Mouse (Mus musculus) MEL (cell line): ENCODE measurements around the gene Sgsm1. TPM values are rescaled to one million over a fixed set of nuclear protein-coding genes. Genes with fewer than 3 reads are reported as not detected.
A peak's percentile ranks its signal among the peaks of the same experiment; 100 is the strongest.

Source experiments
- DNase-seq: peaks from one replicate; pipeline ENCODE4 v3.0.0; 2011; ENCODE audit warnings: low read depth, low spot score
- H3K27ac ChIP-seq: 2 replicates; pipeline ENCODE4 v1.5.1; 2012; ENCODE audit warnings: low read depth, mild to moderate bottlenecking, control low read depth, low read length, moderate library complexity; ENCODE audit not compliant: control insufficient read depth
- H3K27me3 ChIP-seq, 2 experiments: fragments of 150-350 bp in 1 of 2; sonication (generic) in 1 of 2; 2 replicates each; pipeline ENCODE4 v1.6.1; 2012; ENCODE audit warnings: low read length in 2 of 2, mild to moderate bottlenecking in 2 of 2, improper control_type of control experiment in 1 of 2, moderate library complexity in 1 of 2; ENCODE audit not compliant: insufficient read depth in 2 of 2, control insufficient read depth in 1 of 2
- H3K36me3 ChIP-seq, 2 experiments: 2 replicates each; pipeline ENCODE4 v1.6.1; 2012 to 2014; ENCODE audit warnings: low read length in 2 of 2, improper control_type of control experiment in 1 of 2, inconsistent platforms in 1 of 2, mild to moderate bottlenecking in 1 of 2; ENCODE audit not compliant: insufficient read depth in 2 of 2, control insufficient read depth in 1 of 2
- H3K4me1 ChIP-seq, 2 experiments: fragments of 150-350 bp in 1 of 2; sonication (generic) in 1 of 2; 2 replicates each; pipeline ENCODE4 v1.6.1; 2012; ENCODE audit warnings: low read length in 2 of 2, improper control_type of control experiment in 1 of 2, mild to moderate bottlenecking in 1 of 2; ENCODE audit not compliant: insufficient read depth in 2 of 2, control insufficient read depth in 1 of 2
- H3K4me3 ChIP-seq, 2 experiments: fragments of 150-350 bp in 1 of 2; sonication (generic) in 1 of 2; 2 replicates each; pipeline ENCODE4 v1.5.1; 2012; ENCODE audit warnings: low read depth in 2 of 2, low read length in 2 of 2, mild to moderate bottlenecking in 2 of 2, moderate library complexity in 2 of 2, control low read depth in 1 of 2, improper control_type of control experiment in 1 of 2; ENCODE audit not compliant: control insufficient read depth in 1 of 2, insufficient read depth in 1 of 2
- H3K79me2 ChIP-seq: 2 replicates; pipeline ENCODE4 v1.6.1; 2012; ENCODE audit warnings: mild to moderate bottlenecking, low read length, moderate library complexity; ENCODE audit not compliant: control insufficient read depth, poor library complexity, insufficient read depth
- H3K9ac ChIP-seq: 2 replicates; pipeline ENCODE4 v1.6.1; 2012; ENCODE audit warnings: low read depth, mild to moderate bottlenecking, control low read depth, low read length, moderate library complexity; ENCODE audit not compliant: control insufficient read depth, poor library complexity, severe bottlenecking
- H3K9me3 ChIP-seq: fragments of 150-350 bp; sonication (generic); replicated peaks from 2 replicates; pipeline ENCODE4 v1.6.1; 2012; ENCODE audit warnings: mild to moderate bottlenecking, low read length, improper control_type of control experiment, moderate library complexity; ENCODE audit not compliant: insufficient read depth
- BHLHE40 ChIP-seq: IDR thresholded peaks from 2 replicates; pipeline ENCODE4 v1.6.1; 2012; ENCODE audit warnings: low read depth, mild to moderate bottlenecking, inconsistent platforms, low read length, improper control_type of control experiment, borderline replicate concordance
- CHD1 ChIP-seq: IDR thresholded peaks from 2 replicates; pipeline ENCODE4 v1.6.1; 2012; ENCODE audit warnings: low read depth, mild to moderate bottlenecking, inconsistent platforms, low read length, improper control_type of control experiment
- CHD2 ChIP-seq: IDR thresholded peaks from 2 replicates; pipeline ENCODE4 v1.6.1; 2011; ENCODE audit warnings: low read length, improper control_type of control experiment
- CTCF ChIP-seq, 3 experiments: IDR thresholded peaks in 2 of 3; conservative IDR thresholded peaks in 1 of 3; 2 replicates each; pipeline ENCODE4 v1.5.1; 2011 to 2012; ENCODE audit warnings: low read length in 3 of 3, low read depth in 2 of 3, mild to moderate bottlenecking in 2 of 3, improper control_type of control experiment in 1 of 3, inconsistent platforms in 1 of 3, mixed read lengths in 1 of 3, moderate library complexity in 1 of 3; ENCODE audit not compliant: control insufficient read depth in 1 of 3, insufficient read depth in 1 of 3, poor library complexity in 1 of 3, severe bottlenecking in 1 of 3
- EP300 ChIP-seq, 2 experiments: IDR thresholded peaks; 2 replicates each; pipeline ENCODE4 v1.6.1; 2011; ENCODE audit warnings: improper control_type of control experiment in 2 of 2, low read length in 2 of 2, low read depth in 1 of 2, mild to moderate bottlenecking in 1 of 2
- ETS1 ChIP-seq: IDR thresholded peaks from 2 replicates; pipeline ENCODE4 v1.6.1; 2012; ENCODE audit warnings: low read depth, mild to moderate bottlenecking, inconsistent platforms, low read length, improper control_type of control experiment, moderate library complexity
- KAT2A ChIP-seq: conservative IDR thresholded peaks from 2 replicates; pipeline ENCODE4 v1.6.1; 2012; ENCODE audit warnings: low read depth, low read length, improper control_type of control experiment, inconsistent platforms
- MAFK ChIP-seq: IDR thresholded peaks from 2 replicates; pipeline ENCODE4 v1.6.1; 2011; ENCODE audit warnings: low read depth, mild to moderate bottlenecking, low read length, improper control_type of control experiment, borderline replicate concordance
- MAZ ChIP-seq: IDR thresholded peaks from 2 replicates; pipeline ENCODE4 v1.6.1; 2012; ENCODE audit warnings: low read depth, mild to moderate bottlenecking, inconsistent platforms, low read length, improper control_type of control experiment
- MEF2A ChIP-seq: IDR thresholded peaks from 2 replicates; pipeline ENCODE4 v1.6.1; 2014; ENCODE audit warnings: low read depth, mild to moderate bottlenecking, inconsistent platforms, low read length, improper control_type of control experiment; ENCODE audit not compliant: poor library complexity, insufficient replicate concordance, severe bottlenecking; ENCODE audit errors: extremely low read depth
- MXI1 ChIP-seq: IDR thresholded peaks from 2 replicates; pipeline ENCODE4 v1.6.1; 2011; ENCODE audit warnings: mild to moderate bottlenecking, low read depth, low read length, improper control_type of control experiment
- NRF1 ChIP-seq: IDR thresholded peaks from 2 replicates; pipeline ENCODE4 v1.6.1; 2014; ENCODE audit warnings: low read depth, mild to moderate bottlenecking, inconsistent platforms, low read length, improper control_type of control experiment, moderate library complexity; ENCODE audit not compliant: poor library complexity, insufficient read depth, severe bottlenecking
- POLR2A ChIP-seq, 2 experiments: IDR thresholded peaks; 2 replicates each; pipeline ENCODE4 v1.6.1; 2011 to 2012; ENCODE audit warnings: low read length in 2 of 2, mild to moderate bottlenecking in 2 of 2, control low read depth in 1 of 2, improper control_type of control experiment in 1 of 2, low read depth in 1 of 2, moderate library complexity in 1 of 2; ENCODE audit not compliant: control insufficient read depth in 1 of 2, insufficient read depth in 1 of 2, poor library complexity in 1 of 2
- POLR2AphosphoS5 ChIP-seq: IDR thresholded peaks from 2 replicates; pipeline ENCODE4 v1.6.1; 2012; ENCODE audit warnings: low read depth, borderline replicate concordance, mild to moderate bottlenecking, inconsistent platforms, low read length, moderate library complexity, mixed read lengths
- SIN3A ChIP-seq: IDR thresholded peaks from 2 replicates; pipeline ENCODE4 v1.6.1; 2012; ENCODE audit warnings: low read length, improper control_type of control experiment, inconsistent platforms
- SMC3 ChIP-seq: IDR thresholded peaks from 2 replicates; pipeline ENCODE4 v1.6.1; 2011; ENCODE audit warnings: low read depth, low read length, improper control_type of control experiment
- TAL1 ChIP-seq: IDR thresholded peaks from 2 replicates; pipeline ENCODE4 v1.6.1; 2012; ENCODE audit warnings: mild to moderate bottlenecking, inconsistent platforms, low read length, moderate library complexity, mixed read lengths
- TBP ChIP-seq: IDR thresholded peaks from 2 replicates; pipeline ENCODE4 v1.8.0; 2011; ENCODE audit warnings: low read depth, low read length, improper control_type of control experiment
- TCF12 ChIP-seq: IDR thresholded peaks from 2 replicates; pipeline ENCODE4 v1.6.1; 2014; ENCODE audit warnings: low read depth, mild to moderate bottlenecking, inconsistent platforms, low read length, improper control_type of control experiment, moderate library complexity
- ZKSCAN1 ChIP-seq: IDR thresholded peaks from 2 replicates; pipeline ENCODE4 v1.6.1; 2012; ENCODE audit warnings: low read depth, mild to moderate bottlenecking, inconsistent platforms, low read length, improper control_type of control experiment, moderate library complexity
- polyA plus RNA-seq, 2 experiments: library from polyadenylated mRNA; stranded (reverse) in 1 of 2; unstranded in 1 of 2; fragments of >175 nt in 1 of 2; fragments of >200 nt in 1 of 2; gene quantifications; 2 replicates each; pipeline versions ENCODE4 v1.2.1 to v1.2.4; 2012; ENCODE audit warnings: low replicate concordance in 2 of 2, low read depth in 1 of 2; ENCODE audit not compliant: insufficient read length in 2 of 2, insufficient read depth in 1 of 2, missing spikeins in 1 of 2
- total RNA-seq: library from RNA; depleted of rRNA; stranded (reverse); fragments of 300-350 nt; gene quantifications from 2 replicates; pipeline ENCODE4 v1.2.3, GENCODE M21; 2012

The Sgsm1 gene
- total and polyA plus RNA-seq, 3 experiments = not detected

GRCm38 (mm10) chr5:113332239-113332638, 21.7 kb upstream of the Sgsm1 start:
- H3K36me3 ChIP-seq = no peaks in the 10 kb centered on the region
- H3K9ac ChIP-seq = no peak overlapping the region
- H3K27me3 ChIP-seq = no peaks in the 10 kb centered on the region
- H3K4me1 ChIP-seq = no peaks in the 10 kb centered on the region
- H3K4me3 ChIP-seq = no peak overlapping the region
- no peak overlapping the region for H3K27ac ChIP-seq
- H3K79me2 ChIP-seq = no peaks in the 10 kb centered on the region
- TF ChIP-seq SIN3A (no peak), CHD1 (no peak), CTCF (IDR thresholded peaks at IDR 0.05 in 2 of 3, conservative IDR thresholded peaks at IDR 0.05 in 1 of 3; ENCODE audit: control insufficient read depth in 1 of 3, insufficient read depth in 1 of 3, low read depth in 2 of 3, low read length in 3 of 3, poor library complexity in 1 of 3, severe bottlenecking in 1 of 3) (peak; percentile 16 to 33 (median 24); a peak in 4 of 6 replicates)
- no peaks in the 10 kb centered on the region for H3K9me3 ChIP-seq
- DNase-seq = peak; percentile 3

- H3K36me3 ChIP-seq = no peaks in the 10 kb centered on the region
- DNase-seq = no peak
- H3K9me3 ChIP-seq = no peaks in the 10 kb centered on the region
- H3K9ac ChIP-seq = no peak overlapping the region
- no peaks in the 10 kb centered on the region for H3K4me1 ChIP-seq
- H3K27me3 ChIP-seq = no peaks in the 10 kb centered on the region
- H3K4me3 ChIP-seq = no peak overlapping the region
- TF ChIP-seq CHD2 (no peak), SMC3 (no peak), ETS1 (no peak), MAFK (no peak), NRF1 (no peak), POLR2A (IDR thresholded peaks at IDR 0.05; ENCODE audit: control insufficient read depth in 1 of 2, insufficient read depth in 1 of 2, low read depth in 1 of 2, low read length in 2 of 2, poor library complexity in 1 of 2) (no peak), ZKSCAN1 (no peak), MXI1 (no peak), MAZ (no peak), MEF2A (no peak), EP300 (IDR thresholded peaks at IDR 0.05; ENCODE audit: low read depth in 1 of 2, low read length in 2 of 2) (no peak), BHLHE40 (no peak), POLR2AphosphoS5 (no peak), TAL1 (no peak), TBP (no peak), KAT2A (no peak), TCF12 (no peak), CTCF (IDR thresholded peaks at IDR 0.05 in 2 of 3, conservative IDR thresholded peaks at IDR 0.05 in 1 of 3; ENCODE audit: control insufficient read depth in 1 of 3, insufficient read depth in 1 of 3, low read depth in 2 of 3, low read length in 3 of 3, poor library complexity in 1 of 3, severe bottlenecking in 1 of 3) (no peak)
- H3K27ac ChIP-seq = no peak overlapping the region
- no peaks in the 10 kb centered on the region for H3K79me2 ChIP-seq
Observed at GRCm38 (mm10) chr5:113330202-113330601, 19.6 kb upstream of the Sgsm1 start.
